Mouse (Mus musculus) bone marrow macrophage, adult 2 months (primary cell): Measurements from ENCODE around the gene Meox1.

Experiments
- CTCF ChIP-seq: IDR thresholded peaks from 2 replicates; pipeline ENCODE4 v1.5.1; 2012; ENCODE audit warnings: low read depth, mild to moderate bottlenecking, low read length, moderate library complexity
- POLR2A ChIP-seq: IDR thresholded peaks from 2 replicates; pipeline ENCODE4 v1.6.1; 2012; ENCODE audit warnings: mild to moderate bottlenecking, low read depth, low read length, borderline replicate concordance

- TF ChIP-seq POLR2A (no peak), CTCF (no peak)
These were observed 42.2 kb upstream of the Meox1 start for GRCm38 (mm10) chr11:101936421-101936820.
